In the genomic region with DNA sequence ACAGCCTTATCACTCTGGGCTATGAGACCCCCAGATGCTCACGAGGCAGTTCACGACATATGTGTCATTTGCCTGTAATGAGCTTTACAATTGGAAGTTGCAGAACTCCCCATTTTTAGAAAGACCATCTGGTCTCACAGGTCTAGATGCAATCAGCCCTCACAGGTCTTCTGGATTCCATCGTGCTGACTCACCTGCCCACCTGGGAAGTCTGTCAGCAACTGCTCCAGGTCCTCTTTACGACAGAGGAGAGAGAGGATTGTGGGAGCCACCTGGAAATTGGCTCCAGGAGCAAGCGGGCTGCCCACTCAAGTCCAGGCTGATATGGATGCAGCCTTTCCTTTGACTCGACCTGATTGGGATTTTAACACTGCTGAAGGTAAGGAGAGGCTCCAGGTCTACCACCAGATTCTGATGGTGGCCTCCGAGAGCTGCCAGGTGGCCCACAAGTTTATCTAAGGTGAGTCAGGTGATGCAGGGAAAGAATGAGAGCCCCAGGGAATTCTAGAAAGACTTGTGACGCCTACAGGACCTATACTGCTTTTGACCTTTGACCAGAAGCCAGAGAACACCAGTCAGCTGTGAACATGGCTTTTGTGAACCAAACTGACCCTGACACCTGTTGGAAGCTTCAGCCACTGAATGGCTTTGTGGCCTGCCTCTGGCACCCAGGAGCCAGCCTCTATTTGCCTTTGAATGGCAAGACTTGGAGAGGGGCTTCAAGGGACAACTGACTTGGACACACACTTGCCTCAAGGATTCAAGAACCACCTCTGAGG, we compare ENCODE assay signal across 21 mouse cellular contexts. TPM values are rescaled to one million over a fixed set of nuclear protein-coding genes. Genes with fewer than 3 reads are reported as not detected.
DNase-seq lines count a peak whose midpoint lies in the region; ATAC-seq and TF ChIP-seq lines count a peak whose summit lies in the region.
"Had no signal": no experiment of that assay in that cellular context is flagged by ENCODE, and none has a peak within 500 bp of the region (broad histone marks: within the 10 kb centered on the region; RNA-seq: fewer than 3 reads in every experiment).

No protein-coding gene starts in this region.

- H3K9ac ChIP-seq in liver, postnatal 0 days (replicated peaks), result no peak overlapping the region
- H3K9ac ChIP-seq: embryonic facial prominence, embryonic 15.5 days; heart, embryonic 12.5 days; hindbrain, embryonic 14.5 days had no signal

- TF ChIP-seq CTCF in liver, postnatal 0 days (IDR thresholded peaks at IDR 0.05; ENCODE audit: low read depth), result no peak

- TF ChIP-seq EP300 in liver, postnatal 0 days (IDR thresholded peaks at IDR 0.05; ENCODE audit: low read depth), result no peak

- no peaks in the 10 kb centered on the region for H3K9me3 ChIP-seq in liver, postnatal 0 days (ENCODE audit: low read length)
- H3K9me3 ChIP-seq: embryonic facial prominence, embryonic 15.5 days; forebrain, embryonic 10.5 days; G1E; heart, embryonic 12.5 days; hindbrain, embryonic 10.5 days had no signal

- ATAC-seq in liver, postnatal 0 days, result no peak
- ATAC-seq: forebrain, embryonic 14.5 days had no signal

- peak; percentile 11 for DNase-seq in layer of hippocampus, adult 9-11 months
- DNase-seq in layer of hippocampus, adult 8-10 months (ENCODE audit: low spot score in 2 of 2), result no peak
- DNase-seq in urinary bladder, postnatal 25 days (ENCODE audit: low spot score), result peak; percentile 14
- DNase-seq in urinary bladder, adult 18-20 months (ENCODE audit: low spot score in 2 of 2), result no peak
- DNase-seq in brain, adult 2 months (ENCODE audit: low read depth, low spot score), result peak; percentile 28
- peak; percentile 63 for DNase-seq in yolk sac, embryonic 10.5 days (ENCODE audit: low spot score)
- DNase-seq in MN1 (ENCODE audit: low spot score), result no peak
- no peak for DNase-seq in liver, postnatal 0 days
- DNase-seq: adrenal gland, adult 2 months; adrenal gland, postnatal 25 days; cerebellum, postnatal 10 days; heart, adult 2 months had no signal

- no peak overlapping the region for H3K27ac ChIP-seq in liver, postnatal 0 days (ENCODE audit: low read depth)
- H3K27ac ChIP-seq: embryonic facial prominence, embryonic 15.5 days; forebrain, embryonic 10.5 days; heart, adult 2 months; hindbrain, embryonic 10.5 days; hindbrain, embryonic 14.5 days had no signal

- H3K4me1 ChIP-seq in liver, postnatal 0 days (ENCODE audit: insufficient read depth), result 0 out of 2 replicates have a peak, but pooled peaks cover 2% of the 10 kb centered on the region

- 56% methylated on average over 8 of the region's 8 CpGs for WGBS in liver, postnatal 0 days (ENCODE audit: insufficient replicate concordance)

- no peaks in the 10 kb centered on the region for H3K27me3 ChIP-seq in liver, postnatal 0 days (ENCODE audit: insufficient read depth, low read length)
- H3K27me3 ChIP-seq: CH12.LX; embryonic facial prominence, embryonic 15.5 days; heart, embryonic 12.5 days had no signal

- no peak overlapping the region for H3K4me2 ChIP-seq in liver, postnatal 0 days (ENCODE audit: low read depth, low read length)
- H3K4me2 ChIP-seq: embryonic facial prominence, embryonic 15.5 days; heart, embryonic 12.5 days; hindbrain, embryonic 14.5 days had no signal

- H3K4me3 ChIP-seq in liver, postnatal 0 days (ENCODE audit: low read depth, low read length), result no peak overlapping the region
- H3K4me3 ChIP-seq: embryonic facial prominence, embryonic 15.5 days; erythroblast, embryonic 14.5 days; forebrain, embryonic 10.5 days; heart, adult 2 months; heart, embryonic 12.5 days; hindbrain, embryonic 10.5 days had no signal

- H3K36me3 ChIP-seq in liver, postnatal 0 days (replicated peaks; ENCODE audit: insufficient read depth, low read length), result no peaks in the 10 kb centered on the region
- H3K36me3 ChIP-seq: embryonic facial prominence, embryonic 15.5 days; forebrain, embryonic 10.5 days; G1E; heart, embryonic 12.5 days; hindbrain, embryonic 10.5 days had no signal

RNA-seq across cellular contexts. Expression of gene Dnaja2, which starts 42.5 kb away (rescaled TPM):
- 100 to 1,000 TPM; 184 to 196 (median 194) TPM for total RNA-seq in layer of hippocampus, adult 8-10 months (2022)
- polyA plus RNA-seq in liver, postnatal 0 days (2015; fragmentation: Nextera tagmentation; extraction: Ambion mirVana), result 82.9 and 89.2 TPM in 2 replicates

Comparison
In these comparisons a context has a peak if more than half of its experiments do, and no peak if none do; other contexts are left out.
1. DNase-seq: peak in layer of hippocampus, adult 9-11 months (single experiment), urinary bladder, postnatal 25 days (single experiment), brain, adult 2 months (single experiment) and yolk sac, embryonic 10.5 days (single experiment); none in layer of hippocampus, adult 8-10 months (0 of 2), urinary bladder, adult 18-20 months (0 of 2), MN1 (single experiment) and liver, postnatal 0 days (single experiment).